Mouse (Mus musculus) megakaryocyte-erythroid progenitor cell, adult 5-6 weeks (primary cell): ENCODE results near the gene Tmem17. TPM values are rescaled to one million over a fixed set of nuclear protein-coding genes. Genes with fewer than 3 reads are reported as not detected.

ENCODE experiments used
- ATAC-seq: replicated peaks from 2 replicates; pipeline ENCODE4 v1.8.0; 2016; ENCODE audit warnings: mild to moderate bottlenecking, inconsistent platforms; ENCODE audit not compliant: severe bottlenecking, poor library complexity, low FRiP score, low TSS enrichment
- total RNA-seq, 2 experiments: library from RNA; stranded (forward) in 1 of 2; stranded (reverse) in 1 of 2; fragments of 200-1000, 215-1000 nt in 1 of 2; fragments of >200 nt in 1 of 2; fragmentation: Nextera tagmentation in 1 of 2; gene quantifications; 2 replicates each; pipeline ENCODE4 v1.2.3; 2014 to 2017

The Tmem17 gene
- total RNA-seq (2014; fragmentation: Nextera tagmentation) = 0.62 and 4.5 TPM in 2 replicates
- 5.7 and 10.6 TPM in 2 replicates for total RNA-seq (2017)

DNA sequence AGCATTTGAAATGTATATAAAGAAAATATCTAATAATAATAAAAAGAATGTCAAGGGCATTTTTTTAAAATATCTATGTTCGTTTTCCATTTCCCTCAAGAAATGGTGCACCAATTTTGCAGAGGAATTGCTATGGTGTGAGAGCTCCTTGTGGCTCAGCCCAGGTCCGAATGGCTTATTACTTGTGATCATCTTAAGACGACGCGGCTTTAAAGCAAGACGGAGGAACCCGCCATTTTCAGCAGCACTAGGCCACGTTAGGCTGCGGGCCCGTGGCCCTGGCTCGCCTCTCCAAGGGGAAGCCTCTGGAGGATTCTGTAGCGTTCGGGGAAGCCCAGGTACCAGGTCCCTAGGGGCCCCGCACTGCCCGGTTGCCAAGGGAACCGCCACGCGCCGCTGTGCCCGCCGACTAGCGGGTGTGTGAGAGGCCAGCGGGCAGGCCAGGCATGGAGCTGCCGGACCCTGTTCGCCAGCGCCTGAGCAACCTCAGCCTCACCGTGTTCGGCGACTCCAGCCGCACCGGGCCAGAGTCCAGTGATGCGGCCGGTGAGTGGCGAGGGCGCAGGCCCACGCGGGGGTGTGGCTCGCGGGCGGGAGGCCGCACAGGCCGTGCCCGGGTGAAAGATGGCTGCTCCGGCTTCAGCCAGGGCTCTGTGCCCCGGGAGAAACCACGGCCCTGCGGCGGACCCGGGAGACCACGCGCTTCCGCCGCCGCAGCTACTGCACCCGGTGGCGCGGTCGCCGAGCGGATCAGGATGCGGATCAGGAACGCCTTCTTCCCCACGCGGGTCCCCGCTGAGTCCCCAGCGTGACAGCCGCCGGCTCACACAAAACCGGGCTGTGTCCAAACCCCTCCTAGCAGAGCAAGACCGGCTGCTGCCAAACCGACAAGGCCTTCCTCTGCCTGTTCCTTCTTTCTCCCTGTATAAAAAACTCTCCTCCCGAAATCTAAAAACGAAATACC, at the start of gene Tmem17:
Tmem17 (plus strand) TSS at position 51 of the 964 bp plus-strand sequence.
- peak; percentile 90 for ATAC-seq

DNA sequence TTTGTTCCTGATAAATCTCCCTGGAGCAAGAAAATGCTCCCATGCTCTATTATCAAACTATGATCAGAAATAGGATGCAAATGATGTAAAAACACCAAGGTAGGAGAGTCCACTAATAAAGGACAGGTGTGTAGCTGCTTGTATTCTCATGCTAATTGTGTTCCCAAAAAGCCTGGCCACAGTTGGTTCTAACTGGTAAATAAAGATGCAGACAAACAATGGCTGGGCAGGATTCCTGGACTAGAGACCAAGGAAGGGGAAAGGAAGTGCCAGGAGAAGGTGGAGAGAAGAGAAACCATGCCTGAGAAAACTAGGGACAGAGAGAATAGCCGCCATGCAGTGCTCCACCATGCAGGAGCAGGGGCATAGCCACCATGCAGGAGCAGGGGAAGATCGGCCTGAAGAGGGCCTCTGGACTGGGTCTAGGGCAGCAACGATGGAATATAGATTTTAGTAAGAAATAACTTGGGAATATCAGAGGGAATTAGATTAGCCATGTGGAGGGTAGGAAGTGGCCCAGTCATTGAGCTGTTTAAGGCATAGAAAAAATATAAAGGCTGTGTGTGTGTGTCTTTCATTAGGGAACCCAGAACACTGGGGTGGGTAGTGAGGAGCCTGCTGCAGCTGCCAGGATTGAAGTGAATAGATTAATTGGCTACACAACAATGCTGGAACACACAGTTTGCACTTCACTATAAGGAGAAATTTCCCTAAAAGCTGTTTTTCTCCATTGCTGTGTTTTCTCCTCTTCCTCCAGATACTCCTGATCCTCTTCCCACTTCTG, 31.9 kb upstream of the Tmem17 start:
- no peak for ATAC-seq

GRCm38 (mm10) chr11:22481639-22482361, 30.1 kb upstream of the Tmem17 start:
- no peak for ATAC-seq

GRCm38 (mm10) chr11:22482362-22482760, 29.5 kb upstream of the Tmem17 start:
- ATAC-seq = no peak

DNA sequence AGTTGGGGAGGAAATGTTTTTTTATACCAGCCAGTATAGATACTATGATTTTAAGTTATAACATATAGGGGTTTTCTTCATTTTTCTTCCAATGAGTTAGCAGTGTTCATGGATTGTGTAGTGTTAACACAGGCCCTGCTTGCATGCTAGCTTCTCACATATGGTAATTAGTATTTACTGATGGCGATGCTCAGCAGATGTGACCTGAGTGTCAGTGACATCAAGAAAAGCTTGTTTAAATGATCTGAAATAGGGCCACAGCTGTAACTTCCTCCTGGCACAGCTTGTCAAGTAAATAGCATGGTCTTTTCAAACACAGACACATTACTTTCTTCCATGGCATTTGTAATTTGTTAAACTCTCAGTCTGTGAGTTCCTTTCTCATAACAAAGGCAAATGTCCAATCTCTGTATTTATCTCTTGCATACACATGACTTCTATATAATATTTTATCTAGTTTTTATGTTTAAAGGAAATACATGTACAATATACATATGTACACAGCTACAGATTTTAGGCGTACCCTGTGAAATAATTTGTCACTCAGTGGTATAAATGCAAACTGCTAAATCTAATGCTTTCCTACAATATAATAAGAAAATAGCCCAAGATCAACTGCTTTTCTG, 18.1 kb upstream of the Tmem17 start:
- no peak for ATAC-seq

DNA sequence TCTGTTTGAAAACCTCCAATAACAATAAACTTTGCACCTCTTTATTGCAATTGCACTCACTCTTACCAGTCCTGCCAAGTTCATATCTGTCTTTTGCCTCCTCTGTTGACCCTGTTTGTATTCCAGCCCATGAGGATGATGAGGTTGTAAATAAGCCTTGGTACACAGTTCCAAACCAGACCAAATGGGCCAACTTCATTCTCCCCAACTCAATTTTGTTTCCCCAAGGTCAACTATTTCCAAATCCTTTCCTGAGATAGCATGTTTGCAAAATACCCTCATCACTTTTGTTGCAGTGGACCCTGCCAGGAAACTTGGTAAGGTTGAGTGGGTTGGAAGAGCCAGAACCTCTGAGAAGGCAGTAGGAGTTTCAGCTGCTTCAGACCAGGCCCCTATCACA, 16.9 kb upstream of the Tmem17 start:
- ATAC-seq = no peak

- no peak for ATAC-seq
Observed at GRCm38 (mm10) chr11:22499396-22499795, 12.5 kb upstream of the Tmem17 start.

DNA sequence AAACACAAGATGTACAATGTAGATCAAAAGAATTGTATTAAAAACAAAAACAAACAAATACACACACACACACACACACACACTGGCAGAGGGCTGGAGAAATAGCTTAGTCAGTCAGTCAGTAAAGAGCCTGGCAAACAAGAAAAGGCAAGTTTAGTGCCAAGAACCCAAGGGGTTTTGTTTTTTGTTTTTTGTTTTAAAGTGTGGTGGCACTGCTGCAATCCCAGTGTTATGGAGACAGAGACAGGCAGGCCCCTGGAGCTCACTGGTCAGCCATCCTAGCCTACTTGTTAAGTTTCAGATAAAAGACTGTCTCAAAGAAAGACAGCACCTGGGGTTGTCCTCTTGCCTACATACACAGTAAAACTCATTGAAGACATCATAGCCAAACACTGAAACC, 12.0 kb upstream of the Tmem17 start:
- ATAC-seq = no peak

GRCm38 (mm10) chr11:22500771-22501566, 10.9 kb upstream of the Tmem17 start:
- ATAC-seq = no peak

DNA sequence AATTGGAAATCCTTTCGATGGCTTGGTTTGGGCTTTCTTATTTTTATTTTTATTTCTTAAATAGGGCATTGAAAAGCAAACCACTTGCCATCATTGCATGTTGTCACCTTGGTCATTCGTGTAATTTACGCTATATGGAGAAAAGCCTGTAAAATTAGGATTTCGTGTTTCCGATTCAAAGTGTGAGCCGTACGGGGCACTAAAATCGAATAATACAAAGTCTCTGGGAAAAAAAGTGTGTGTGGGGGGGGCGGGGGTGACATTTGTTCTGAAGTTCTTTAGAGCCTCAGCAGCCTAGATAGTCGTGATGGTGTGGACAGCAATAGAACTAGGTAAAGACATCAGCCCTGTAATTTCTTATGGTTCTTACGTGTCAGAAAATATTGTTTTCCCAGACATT, 1.2 kb downstream of the Tmem17 start:
- no peak for ATAC-seq

GRCm38 (mm10) chr11:22515061-22515460, 3.2 kb downstream of the Tmem17 start:
- no peak for ATAC-seq

DNA sequence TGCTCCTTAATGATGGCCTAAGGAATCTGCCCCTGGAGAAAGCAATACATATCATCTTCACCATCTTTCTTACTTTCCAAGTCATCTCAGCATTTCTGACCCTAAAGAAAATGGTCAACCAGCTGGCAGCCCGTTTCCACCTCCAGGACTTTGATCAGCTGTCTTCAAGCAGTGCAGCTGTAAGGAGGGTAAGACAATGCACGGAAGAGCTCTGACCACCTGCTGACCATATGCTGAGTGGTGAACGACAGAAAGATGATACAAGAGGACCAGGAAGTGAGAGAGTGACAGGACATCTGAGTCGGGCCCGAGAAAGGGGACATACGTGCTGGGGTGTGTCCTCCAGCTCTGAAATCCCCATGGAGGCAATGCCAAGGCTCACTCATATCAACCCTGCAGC, 6.6 kb downstream of the Tmem17 start:
- ATAC-seq = no peak

DNA sequence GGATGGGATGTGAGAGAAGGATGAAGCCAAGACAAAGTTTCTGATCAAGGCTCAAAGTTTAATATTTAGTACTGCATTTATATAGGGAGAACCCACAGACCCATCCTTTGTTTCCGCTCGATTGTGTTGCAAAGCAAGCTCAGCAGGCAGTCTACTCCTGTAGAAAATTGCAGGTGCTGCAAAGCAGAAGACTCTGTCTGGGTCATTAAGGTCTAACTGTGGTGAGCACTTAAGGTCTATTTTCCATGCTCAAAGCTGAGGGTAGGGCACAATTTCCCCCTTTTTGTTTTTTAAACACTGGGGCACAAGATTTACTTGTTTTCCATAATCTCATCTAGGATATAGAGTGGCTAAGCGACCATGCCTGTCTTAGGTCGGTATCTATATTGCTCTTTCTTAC, 8.4 kb downstream of the Tmem17 start:
- ATAC-seq = no peak

DNA sequence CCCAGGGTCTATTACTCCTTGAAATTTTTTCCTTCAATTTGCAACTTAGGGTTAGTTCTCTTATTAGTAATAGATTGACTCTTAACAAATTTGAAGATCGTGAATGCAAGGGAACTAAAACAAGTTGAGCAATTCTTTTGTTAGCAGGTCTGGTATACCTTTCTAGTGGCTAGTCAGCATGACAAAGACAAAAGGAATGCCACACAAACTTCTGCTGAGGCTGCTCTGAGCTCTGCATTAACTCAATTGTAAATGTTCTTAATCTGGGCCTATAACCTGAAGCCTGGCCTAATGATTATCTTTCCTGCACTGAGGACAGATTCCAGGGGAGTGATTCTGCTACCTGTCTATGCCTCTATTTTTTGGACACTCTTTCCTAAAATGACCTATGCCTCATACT, 12.7 kb downstream of the Tmem17 start:
- no peak for ATAC-seq

GRCm38 (mm10) chr11:22540600-22540999, 28.7 kb downstream of the Tmem17 start:
- ATAC-seq = no peak

DNA sequence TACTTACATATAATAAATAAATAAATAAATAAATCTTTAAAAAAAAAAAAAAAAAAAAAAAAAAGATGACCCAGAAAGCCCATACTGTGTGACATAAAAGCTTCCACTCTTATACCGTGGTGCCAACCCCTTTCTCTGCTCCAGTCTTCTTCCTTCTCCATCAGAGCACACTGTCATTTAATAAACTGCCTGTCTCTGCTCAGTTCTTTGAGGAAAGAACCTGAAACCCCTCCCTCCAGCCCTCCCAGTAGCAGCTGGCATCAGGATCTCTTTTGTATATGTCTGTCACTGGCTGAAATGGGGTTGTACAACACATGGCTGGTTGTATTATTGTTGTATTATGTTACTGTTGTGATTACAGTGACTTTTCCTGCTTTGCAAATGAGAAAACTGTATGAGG, 48.2 kb downstream of the Tmem17 start:
- ATAC-seq = no peak

DNA sequence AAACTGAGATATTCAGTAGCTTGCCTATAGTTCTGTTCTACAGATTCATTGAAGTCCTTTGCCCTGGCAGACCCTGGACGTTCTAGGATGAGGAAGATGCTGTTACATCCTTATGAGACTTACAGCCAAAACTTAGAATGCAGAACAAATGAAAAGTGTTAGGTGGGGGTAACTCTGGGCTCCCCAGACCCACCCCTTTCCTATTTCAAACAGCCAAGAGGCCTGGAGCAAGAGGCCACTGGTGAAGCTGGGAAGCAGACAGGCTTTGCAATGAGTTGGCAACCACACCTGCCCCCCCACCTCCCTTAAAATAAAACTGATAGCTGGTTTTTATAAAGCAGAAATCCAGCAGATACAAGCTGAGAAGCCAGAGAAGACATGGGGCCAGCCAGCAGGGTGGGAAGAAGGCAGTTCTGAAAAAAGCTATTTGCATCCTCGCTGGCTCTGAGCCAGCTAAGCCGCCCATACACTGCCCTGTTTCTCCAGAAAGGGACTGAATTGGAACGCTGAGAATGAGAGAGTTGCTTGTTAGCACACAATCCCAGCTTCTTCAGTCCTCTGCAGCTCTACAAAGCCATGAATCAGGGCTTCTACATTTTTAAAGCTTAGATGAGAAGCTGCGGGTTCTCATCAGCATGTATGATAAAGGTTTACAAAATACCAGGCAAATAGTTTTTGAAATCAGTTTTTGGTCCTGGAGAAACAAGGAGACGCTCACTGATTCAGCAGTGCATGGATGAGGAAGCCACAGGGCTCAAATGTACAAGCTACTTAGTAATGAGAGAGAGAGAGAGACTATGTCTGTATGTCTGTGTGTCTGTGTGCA, 48.8 kb downstream of the Tmem17 start:
- ATAC-seq = no peak

DNA sequence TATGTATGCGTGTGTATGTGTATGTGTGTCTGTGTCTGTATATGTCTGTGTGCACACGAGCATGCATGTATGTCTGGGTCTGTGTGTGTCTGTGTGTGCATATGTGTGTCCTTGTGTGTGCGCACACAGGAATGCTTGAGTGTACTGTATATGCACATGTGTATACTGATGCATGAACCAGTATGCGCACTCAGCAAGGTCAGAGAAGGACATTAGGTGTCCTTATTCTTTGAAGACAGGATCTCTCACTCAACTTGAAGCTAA, 49.4 kb downstream of the Tmem17 start:
- ATAC-seq = no peak
